Mouse (Mus musculus) hindbrain, embryonic 11.5 days (tissue): ENCODE results near the gene Ikzf1. TPM values are rescaled to one million over a fixed set of nuclear protein-coding genes. Genes with fewer than 3 reads are reported as not detected.

Source experiments
- ATAC-seq: fragments of 200-750 bp; cut with Nextera tagmentation; 2 replicates; pipeline ENCODE4 v1.8.0; 2017; ENCODE audit warnings: mild to moderate bottlenecking, moderate TSS enrichment, moderate library complexity; ENCODE audit not compliant: low FRiP score
- DNase-seq: peaks from one replicate; pipeline ENCODE4 v3.0.0-alpha.2; 2015; ENCODE audit warnings: low spot score
- H3K27ac ChIP-seq: fragments of 300-500 bp; sonication (generic); 2 replicates; pipeline ENCODE4 v1.5.1; 2014; ENCODE audit warnings: mild to moderate bottlenecking, low read depth, low read length
- H3K27me3 ChIP-seq: fragments of 300-500 bp; sonication (generic); 2 replicates; pipeline ENCODE4 v1.6.1; 2014; ENCODE audit warnings: mild to moderate bottlenecking, low read length, moderate library complexity, mixed read lengths; ENCODE audit not compliant: control insufficient read depth, insufficient read depth
- H3K36me3 ChIP-seq: fragments of 300-500 bp; sonication (generic); 2 replicates; pipeline ENCODE4 v1.6.1; 2014; ENCODE audit warnings: mild to moderate bottlenecking, low read length, moderate library complexity, mixed read lengths; ENCODE audit not compliant: control insufficient read depth, insufficient read depth
- H3K4me1 ChIP-seq: fragments of 300-500 bp; sonication (generic); replicated peaks from 2 replicates; pipeline ENCODE4 v1.6.1; 2014; ENCODE audit warnings: low read length, mixed read lengths; ENCODE audit not compliant: control insufficient read depth, insufficient read depth
- H3K4me2 ChIP-seq: fragments of 300-500 bp; sonication (generic); replicated peaks from 2 replicates; pipeline ENCODE4 v1.6.1; 2014; ENCODE audit warnings: mild to moderate bottlenecking, low read depth, low read length
- H3K4me3 ChIP-seq: fragments of 300-500 bp; sonication (generic); 2 replicates; pipeline ENCODE4 v1.5.1; 2014; ENCODE audit warnings: low read depth, low read length
- H3K9ac ChIP-seq: fragments of 300-500 bp; sonication (generic); 2 replicates; pipeline ENCODE4 v1.6.1; 2014; ENCODE audit warnings: low read depth, low read length
- H3K9me3 ChIP-seq: fragments of 300-500 bp; sonication (generic); 2 replicates; pipeline ENCODE4 v1.6.1; 2016; ENCODE audit warnings: low read length; ENCODE audit not compliant: control insufficient read depth
- WGBS: fragments of 180-500 bp; shearing (Covaris S2); extraction: QIAGEN DNeasy Blood & Tissue Kit; methylation state at CpG from one replicate; pipeline ENCODE4 v1.1.7; 2014; 5-methylcytosine and 5-hydroxymethylcytosine counted together
- polyA plus RNA-seq: library from polyadenylated mRNA; unstranded; fragments of >200 nt; fragmentation: Nextera tagmentation; extraction: Ambion mirVana; gene quantifications from 2 replicates; pipeline ENCODE4 v1.2.1, GENCODE M21; 2014

Gene Ikzf1
- polyA plus RNA-seq, 1 experiment from 2014 or later, result 3.5 TPM

- DNase-seq (no peak), ATAC-seq (no peak)
- H3K36me3 ChIP-seq, result no peaks in the 10 kb centered on the region
- 84% methylated on average over 4 of the region's 4 CpGs for WGBS
- no peak overlapping the region for H3K9ac ChIP-seq
- no peak overlapping the region for H3K4me2 ChIP-seq
- H3K27me3 ChIP-seq, result no peaks in the 10 kb centered on the region
- no peak overlapping the region for H3K4me3 ChIP-seq
- H3K27ac ChIP-seq, result no peak overlapping the region
- no peaks in the 10 kb centered on the region for H3K9me3 ChIP-seq
- H3K4me1 ChIP-seq, result no peaks in the 10 kb centered on the region
Measured at GRCm38 (mm10) chr11:11736948-11737347, 52.1 kb downstream of the Ikzf1 start.

DNA sequence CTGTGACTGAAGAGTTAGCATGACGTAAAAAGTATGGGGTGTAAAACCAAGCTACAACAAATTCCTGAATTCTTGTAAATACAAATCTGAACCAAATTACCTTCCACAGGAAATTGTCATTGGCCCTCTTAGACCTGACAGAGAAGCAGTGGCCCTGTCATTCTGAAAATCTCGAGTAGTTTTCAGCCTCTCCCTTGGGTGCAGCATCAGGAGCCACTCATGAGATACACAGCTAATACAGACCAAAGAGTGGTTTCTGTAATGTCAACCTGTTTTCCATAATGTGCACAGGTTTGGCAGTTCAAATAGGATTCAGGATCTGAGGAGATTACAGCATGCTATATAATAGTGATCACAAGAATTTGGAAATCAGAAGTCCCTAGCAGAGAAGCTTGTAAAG lies 52.8 kb downstream of the Ikzf1 start:
- no peaks in the 10 kb centered on the region for H3K4me1 ChIP-seq
- H3K36me3 ChIP-seq, result no peaks in the 10 kb centered on the region
- WGBS, result 67% methylated on average over 2 of the region's 2 CpGs
- no peaks in the 10 kb centered on the region for H3K9me3 ChIP-seq
- no peak overlapping the region for H3K4me3 ChIP-seq
- DNase-seq (no peak), ATAC-seq (no peak)
- H3K4me2 ChIP-seq, result no peak overlapping the region
- no peak overlapping the region for H3K9ac ChIP-seq
- no peaks in the 10 kb centered on the region for H3K27me3 ChIP-seq
- no peak overlapping the region for H3K27ac ChIP-seq

DNA sequence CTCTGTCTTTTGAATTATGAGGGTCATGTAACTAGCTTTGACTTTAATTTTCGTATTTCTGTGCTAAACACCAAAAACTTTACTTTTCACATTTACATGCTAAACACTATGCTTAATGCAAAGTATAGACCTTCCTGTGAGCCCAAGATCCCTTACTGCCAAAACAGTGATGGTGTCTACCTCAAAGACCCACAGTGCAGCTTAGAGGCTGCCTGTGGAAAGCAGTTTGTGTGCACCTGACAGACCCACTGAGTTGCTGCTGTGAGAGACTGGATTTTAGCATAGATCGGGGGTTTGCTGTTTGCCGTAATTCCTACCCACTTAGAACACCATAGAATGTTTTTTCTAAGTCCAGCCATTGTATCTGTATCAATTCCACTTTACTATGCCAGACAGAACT lies 54.3 kb downstream of the Ikzf1 start:
- H3K4me3 ChIP-seq, result no peak overlapping the region
- WGBS, result 92% methylated on average over 3 of the region's 3 CpGs
- H3K36me3 ChIP-seq, result no peaks in the 10 kb centered on the region
- ATAC-seq, result no peak
- no peaks in the 10 kb centered on the region for H3K27me3 ChIP-seq
- H3K9me3 ChIP-seq, result no peaks in the 10 kb centered on the region
- no peak overlapping the region for H3K27ac ChIP-seq
- H3K4me2 ChIP-seq, result no peak overlapping the region
- no peak overlapping the region for H3K9ac ChIP-seq
- no peak for DNase-seq
- H3K4me1 ChIP-seq, result no peaks in the 10 kb centered on the region

- Histone ChIP-seq H3K4me2 (no peak overlapping the region), H3K27me3 (no peaks in the 10 kb centered on the region), H3K4me1 (no peaks in the 10 kb centered on the region), H3K4me3 (no peak overlapping the region), H3K27ac (no peak overlapping the region), H3K9ac (no peak overlapping the region), H3K9me3 (no peaks in the 10 kb centered on the region), H3K36me3 (no peaks in the 10 kb centered on the region)
- no peak for ATAC-seq
- 79% methylated on average over 5 of the region's 5 CpGs for WGBS
- no peak for DNase-seq
Measured at GRCm38 (mm10) chr11:11740603-11741002, 55.8 kb downstream of the Ikzf1 start.

GRCm38 (mm10) chr11:11741574-11741973 lies 56.8 kb downstream of the Ikzf1 start:
- Histone ChIP-seq H3K27ac (no peak overlapping the region), H3K36me3 (no peaks in the 10 kb centered on the region), H3K4me2 (no peak overlapping the region), H3K27me3 (no peaks in the 10 kb centered on the region), H3K4me3 (no peak overlapping the region), H3K4me1 (no peaks in the 10 kb centered on the region), H3K9ac (no peak overlapping the region), H3K9me3 (no peaks in the 10 kb centered on the region)
- ATAC-seq, result no peak
- 93% methylated on average over 5 of the region's 5 CpGs for WGBS
- no peak for DNase-seq

DNA sequence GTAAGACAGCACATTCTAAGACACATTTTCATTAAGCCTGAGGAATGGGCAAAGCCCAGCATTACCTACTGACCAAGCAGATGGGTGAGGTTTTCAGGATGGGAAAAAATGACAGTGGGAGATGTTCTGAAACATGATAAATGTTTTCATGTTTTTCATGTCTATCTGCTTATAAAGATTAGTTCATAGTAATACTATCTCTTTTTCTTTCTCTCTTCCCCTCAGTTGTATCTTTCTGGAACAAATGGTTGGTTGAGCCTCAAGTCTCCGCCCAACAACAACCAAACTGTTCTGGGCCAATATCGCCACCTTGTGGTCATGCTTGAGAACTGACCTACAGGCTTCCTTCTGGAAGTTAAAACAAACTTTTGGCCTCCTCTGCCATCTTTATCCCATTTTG lies 57.8 kb downstream of the Ikzf1 start:
- no peak for ATAC-seq
- no peaks in the 10 kb centered on the region for H3K36me3 ChIP-seq
- H3K27me3 ChIP-seq, result no peaks in the 10 kb centered on the region
- WGBS, result 36% methylated on average over 2 of the region's 2 CpGs
- no peak overlapping the region for H3K9ac ChIP-seq
- no peaks in the 10 kb centered on the region for H3K4me1 ChIP-seq
- H3K4me3 ChIP-seq, result no peak overlapping the region
- no peaks in the 10 kb centered on the region for H3K9me3 ChIP-seq
- H3K27ac ChIP-seq, result no peak overlapping the region
- H3K4me2 ChIP-seq, result no peak overlapping the region
- peak; percentile 52 for DNase-seq

GRCm38 (mm10) chr11:11744222-11744621 lies 59.4 kb downstream of the Ikzf1 start:
- ATAC-seq, result no peak
- no peak overlapping the region for H3K27ac ChIP-seq
- 56% methylated on average over 1 of the region's 1 CpGs for WGBS

GRCm38 (mm10) chr11:11751091-11751490 lies 66.3 kb downstream of the Ikzf1 start:
- no peak for DNase-seq
- Histone ChIP-seq H3K4me3 (no peak overlapping the region), H3K4me2 (no peak overlapping the region), H3K9ac (no peak overlapping the region), H3K36me3 (no peaks in the 10 kb centered on the region), H3K27ac (no peak overlapping the region), H3K27me3 (no peaks in the 10 kb centered on the region), H3K4me1 (no peaks in the 10 kb centered on the region), H3K9me3 (no peaks in the 10 kb centered on the region)
- no peak for ATAC-seq
- 92% methylated on average over 5 of the region's 5 CpGs for WGBS

More at GRCm38 (mm10) chr11:11744222-11744621, 59.4 kb downstream of the Ikzf1 start:
- H3K36me3 ChIP-seq, result no peaks in the 10 kb centered on the region
- no peaks in the 10 kb centered on the region for H3K4me1 ChIP-seq
- no peaks in the 10 kb centered on the region for H3K27me3 ChIP-seq
- no peak overlapping the region for H3K4me3 ChIP-seq
- H3K4me2 ChIP-seq, result no peak overlapping the region
- no peaks in the 10 kb centered on the region for H3K9me3 ChIP-seq
- no peak for DNase-seq
- H3K9ac ChIP-seq, result no peak overlapping the region

GRCm38 (mm10) chr11:11752859-11753258 lies 68.1 kb downstream of the Ikzf1 start:
- WGBS, result 92% methylated on average over 5 of the region's 5 CpGs
- H3K4me1 ChIP-seq, result no peaks in the 10 kb centered on the region
- ATAC-seq, result no peak
- no peaks in the 10 kb centered on the region for H3K9me3 ChIP-seq
- no peaks in the 10 kb centered on the region for H3K36me3 ChIP-seq
- H3K9ac ChIP-seq, result no peak overlapping the region
- no peak overlapping the region for H3K27ac ChIP-seq
- H3K4me3 ChIP-seq, result no peak overlapping the region
- no peak for DNase-seq
- H3K4me2 ChIP-seq, result no peak overlapping the region
- H3K27me3 ChIP-seq, result no peaks in the 10 kb centered on the region
